Mouse (Mus musculus) CD4-positive naive resting alpha-beta T cell, adult 57 days (primary cell): ENCODE measurements around the gene Anxa4. TPM values are rescaled to one million over a fixed set of nuclear protein-coding genes. Genes with fewer than 3 reads are reported as not detected.

Source experiments
- total RNA-seq: library from RNA; stranded (reverse); gene quantifications from one replicate; pipeline ENCODE4 v1.2.4, GENCODE M21; 2023

Gene Anxa4
- 4.2 TPM for total RNA-seq

DNA sequence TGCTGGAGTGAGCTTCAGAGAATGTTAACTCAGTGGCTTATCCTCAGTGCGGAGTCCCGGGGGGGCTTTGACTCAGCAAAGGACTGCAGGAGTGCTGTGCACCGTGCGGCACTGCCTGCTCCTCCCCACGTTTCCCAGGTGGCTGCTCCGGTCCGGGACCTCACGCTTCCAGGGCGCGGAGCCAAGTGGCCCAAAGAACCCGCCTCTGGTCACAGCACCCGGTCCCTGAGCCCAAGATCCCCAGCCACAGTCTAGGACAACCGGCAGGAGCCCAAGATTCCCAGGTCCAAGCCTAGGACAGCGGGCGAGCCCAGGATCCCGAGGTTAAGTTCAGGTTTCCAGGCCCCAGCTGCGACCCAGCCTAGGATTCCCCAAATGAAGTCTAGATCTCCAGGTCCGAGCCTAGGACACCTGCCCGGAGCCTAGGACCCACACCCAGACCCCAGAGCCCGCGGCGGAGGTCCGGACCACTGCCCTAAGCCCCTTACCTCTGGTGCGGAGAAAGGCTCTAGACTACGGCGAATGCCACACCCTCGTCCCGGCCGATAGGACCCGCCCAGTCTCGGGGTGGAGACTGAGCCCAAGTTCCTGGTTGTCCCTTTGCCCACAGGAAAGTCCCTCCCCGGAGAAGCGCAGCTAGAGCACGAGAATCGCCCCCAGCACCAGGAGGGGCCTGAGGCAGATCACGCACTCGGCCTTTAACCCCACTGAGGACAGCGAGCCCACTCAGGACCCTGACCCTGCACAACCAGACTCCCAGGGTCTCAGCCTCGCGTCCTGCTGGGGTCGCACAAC, at the start of gene Anxa4:
Gene Anxa4, minus strand, starts transcription at position 564 of the 795 bp plus-strand sequence.

DNA sequence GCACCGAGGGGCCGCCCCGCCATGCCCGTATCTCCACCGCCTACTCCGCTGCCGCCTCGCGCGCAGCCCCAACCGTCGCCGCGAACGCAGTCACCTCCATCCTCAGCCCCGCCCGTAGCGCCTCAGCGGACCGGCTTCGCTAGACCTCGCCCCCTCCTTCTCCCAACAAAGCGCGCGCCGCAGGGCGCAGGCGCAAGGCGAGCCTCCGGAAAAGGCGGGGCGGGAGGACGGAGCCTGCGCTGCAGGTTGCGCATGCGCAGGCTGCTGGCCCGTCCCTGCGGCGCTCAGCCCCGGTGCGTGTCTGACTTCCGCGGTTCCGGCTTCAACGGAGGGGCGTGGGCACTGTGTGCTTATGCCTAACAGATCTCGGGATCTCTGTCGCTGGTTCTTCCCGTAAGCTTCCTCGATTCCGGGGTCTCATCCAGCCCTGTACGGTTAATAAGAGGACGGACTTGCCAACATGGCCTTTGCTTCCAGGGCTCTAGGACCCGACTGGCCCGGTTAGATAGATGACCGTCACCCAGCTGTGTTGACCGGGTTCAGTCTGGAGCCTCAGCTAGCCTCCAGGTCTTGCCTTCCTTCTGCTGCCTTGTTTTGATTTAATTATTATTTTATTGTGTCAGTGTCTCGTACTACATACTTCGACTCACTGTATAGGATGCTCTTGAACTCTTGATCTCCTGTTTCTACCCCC, 60.1 kb downstream of the Anxa4 start, which contains the start of gene Gmcl1:
Gene Gmcl1, minus strand, starts transcription at position 201 of the 694 bp plus-strand sequence.

Other genes with a start within 250 kb of the Anxa4 start
- gene Asprv1, start 165.4 kb downstream of the Anxa4 start, total RNA-seq: 1.0 TPM
- gene Mxd1, start 124.4 kb downstream of the Anxa4 start, total RNA-seq: 56.9 TPM
- gene Snrnp27, start 109.1 kb downstream of the Anxa4 start, total RNA-seq: 40.2 TPM
- 32.1 TPM for gene Gmcl1, start 60.2 kb downstream of the Anxa4 start, total RNA-seq
- gene Aak1, start 55.9 kb upstream of the Anxa4 start, total RNA-seq: 217 TPM
- 40.3 TPM for gene Nfu1, start 215.7 kb upstream of the Anxa4 start, total RNA-seq
- gene Gfpt1, start 249.3 kb upstream of the Anxa4 start, total RNA-seq: 36.1 TPM